Mouse (Mus musculus): ENCODE measurements around the gene Cish. TPM values are rescaled to one million over a fixed set of nuclear protein-coding genes. Genes with fewer than 3 reads are reported as not detected.

Cish gene
- total and polyA plus RNA-seq, 2 experiments from 2014 or later: 5.3 to 8.8 TPM

DNA sequence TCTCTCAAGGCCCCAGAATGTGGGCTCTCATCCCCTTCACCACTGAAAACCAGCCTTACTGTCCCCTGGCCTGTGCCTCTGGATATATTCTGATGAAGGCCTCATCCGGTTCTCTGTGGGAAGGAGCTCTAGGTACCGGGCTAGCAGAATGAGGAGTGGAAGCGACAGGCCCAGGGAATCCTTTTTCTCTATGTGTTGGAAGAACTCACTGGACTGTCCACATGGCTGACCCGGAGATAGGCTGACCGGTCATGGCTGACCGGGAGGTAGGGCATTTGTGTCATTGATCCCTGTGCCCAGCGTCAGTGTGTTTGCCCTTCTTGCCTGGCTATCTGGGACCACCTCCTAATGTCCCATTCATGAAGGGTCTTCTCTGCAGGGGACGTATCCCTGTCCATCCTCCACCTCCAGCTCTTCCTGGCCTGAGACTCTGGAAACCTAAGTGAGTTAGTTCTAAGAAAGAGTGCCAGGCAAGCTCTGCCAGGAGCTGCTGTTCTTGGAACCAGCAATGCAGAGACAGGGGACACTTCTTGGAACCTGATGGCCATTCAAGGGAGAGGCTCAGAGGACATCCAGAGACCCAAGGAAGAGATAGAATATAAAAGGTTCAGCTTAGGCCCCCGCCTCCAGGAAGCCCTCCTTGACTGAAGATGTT is 12.6 kb downstream of the Cish start:
- TF ChIP-seq CTCF (IDR thresholded peaks at IDR 0.05; ENCODE audit: low read depth): no peak
- Histone ChIP-seq H3K27ac (no peak overlapping the region), H3K36me3 (ENCODE audit: insufficient read depth, low read length) (no peaks in the 10 kb centered on the region), H3K4me1 (ENCODE audit: insufficient read depth, low read length) (no peaks in the 10 kb centered on the region), H3K27me3 (ENCODE audit: insufficient read depth, low read length) (no peaks in the 10 kb centered on the region), H3K9ac (replicated peaks; ENCODE audit: low read length) (no peak overlapping the region), H3K4me3 (ENCODE audit: low read length) (no peak overlapping the region), H3K9me3 (ENCODE audit: low read length) (no peaks in the 10 kb centered on the region), H3K4me2 (ENCODE audit: low read depth, low read length) (no peak overlapping the region)
- DNase-seq (ENCODE audit: low spot score) (no peak), ATAC-seq (no peak)
- 92% methylated on average over 9 of the region's 9 CpGs for WGBS

DNA sequence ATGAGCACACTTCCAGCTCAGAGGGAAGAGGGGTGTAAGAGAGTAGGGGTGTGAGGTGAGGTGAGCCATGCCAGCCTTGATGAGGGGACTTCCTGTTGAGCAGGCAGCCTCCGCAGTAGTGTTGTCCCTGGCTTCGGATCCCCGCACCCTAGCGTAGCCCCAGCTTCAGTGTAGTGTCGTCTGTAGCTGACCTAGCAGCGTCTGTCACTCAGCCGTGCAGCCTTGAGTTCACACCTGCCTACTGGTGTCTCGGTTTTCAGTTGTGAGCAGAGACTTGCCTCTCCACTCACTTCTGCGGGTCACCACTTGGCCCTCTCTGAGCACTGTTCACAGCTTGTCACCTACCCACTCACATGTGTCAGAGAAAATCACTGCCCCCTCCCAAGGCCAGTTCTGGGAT is 13.3 kb downstream of the Cish start:
- no peak overlapping the region for H3K9ac ChIP-seq (replicated peaks; ENCODE audit: low read length)
- H3K4me2 ChIP-seq (ENCODE audit: low read depth, low read length): no peak overlapping the region
- 84% methylated on average over 9 of the region's 9 CpGs for WGBS
- H3K4me1 ChIP-seq (ENCODE audit: insufficient read depth, low read length): no peaks in the 10 kb centered on the region
- H3K4me3 ChIP-seq (ENCODE audit: low read length): no peak overlapping the region
- no peaks in the 10 kb centered on the region for H3K27me3 ChIP-seq (ENCODE audit: insufficient read depth, low read length)
- H3K36me3 ChIP-seq (ENCODE audit: insufficient read depth, low read length): no peaks in the 10 kb centered on the region
- TF ChIP-seq CTCF (IDR thresholded peaks at IDR 0.05; ENCODE audit: low read depth): no peak
- no peaks in the 10 kb centered on the region for H3K9me3 ChIP-seq (ENCODE audit: low read length)
- no peak overlapping the region for H3K27ac ChIP-seq
- no peak for ATAC-seq
- DNase-seq (ENCODE audit: low spot score): no peak

GRCm38 (mm10) chr9:107309600-107309999 is 13.8 kb downstream of the Cish start:
- no peak overlapping the region for H3K9ac ChIP-seq (replicated peaks; ENCODE audit: low read length)
- no peaks in the 10 kb centered on the region for H3K9me3 ChIP-seq (ENCODE audit: low read length)
- ATAC-seq: no peak
- no peak for DNase-seq (ENCODE audit: low spot score)
- no peaks in the 10 kb centered on the region for H3K4me1 ChIP-seq (ENCODE audit: insufficient read depth, low read length)
- no peaks in the 10 kb centered on the region for H3K27me3 ChIP-seq (ENCODE audit: insufficient read depth, low read length)
- TF ChIP-seq CTCF (IDR thresholded peaks at IDR 0.05; ENCODE audit: low read depth): no peak
- H3K27ac ChIP-seq: no peak overlapping the region
- 75% methylated on average over 5 of the region's 5 CpGs for WGBS
- no peaks in the 10 kb centered on the region for H3K36me3 ChIP-seq (ENCODE audit: insufficient read depth, low read length)
- H3K4me3 ChIP-seq (ENCODE audit: low read length): no peak overlapping the region
- H3K4me2 ChIP-seq (ENCODE audit: low read depth, low read length): no peak overlapping the region

DNA sequence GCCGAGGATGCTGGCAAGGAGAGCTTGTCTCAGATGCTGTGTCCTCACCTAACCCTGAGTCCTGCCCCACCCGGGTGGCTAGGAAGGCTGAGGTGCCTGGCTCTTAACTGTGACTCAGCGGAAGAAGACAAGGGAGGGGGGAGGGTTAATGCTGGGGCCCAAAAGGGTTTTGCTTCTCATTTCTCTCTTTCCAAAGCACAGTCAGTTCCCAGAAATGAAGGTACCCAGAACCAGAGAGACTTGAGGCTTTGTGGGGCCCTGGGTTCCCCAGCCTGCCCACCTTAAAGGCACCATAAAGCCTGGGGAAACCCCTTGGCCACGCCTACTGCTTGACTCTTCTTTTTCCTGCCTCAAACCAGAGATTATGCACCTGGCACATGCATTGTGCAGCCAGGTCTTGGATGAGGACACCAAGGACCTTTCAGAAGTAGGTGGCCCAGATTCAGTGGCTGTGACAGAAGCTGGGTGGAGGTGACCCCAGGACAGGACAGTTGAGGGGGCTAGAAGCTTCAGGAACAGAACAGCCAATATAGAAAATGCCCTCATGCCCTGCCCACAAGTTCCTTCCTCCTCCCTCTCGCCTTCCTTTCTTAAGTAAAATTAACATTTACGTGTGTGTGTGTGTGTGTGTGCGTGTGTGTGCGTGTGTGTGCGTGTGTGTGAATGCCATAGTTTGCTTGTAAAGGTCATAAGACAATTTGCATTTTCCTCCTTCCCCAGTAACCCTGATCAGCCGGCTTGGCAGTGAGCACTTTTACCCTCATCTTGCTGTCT is 17.2 kb downstream of the Cish start:
- Histone ChIP-seq H3K4me3 (ENCODE audit: low read length) (no peak overlapping the region), H3K27me3 (ENCODE audit: insufficient read depth, low read length) (no peaks in the 10 kb centered on the region), H3K9me3 (ENCODE audit: low read length) (no peaks in the 10 kb centered on the region), H3K36me3 (ENCODE audit: insufficient read depth, low read length) (no peaks in the 10 kb centered on the region), H3K4me2 (ENCODE audit: low read depth, low read length) (no peak overlapping the region), H3K9ac (replicated peaks; ENCODE audit: low read length) (no peak overlapping the region), H3K27ac (no peak overlapping the region), H3K4me1 (ENCODE audit: insufficient read depth, low read length) (no peaks in the 10 kb centered on the region)
- ATAC-seq (no peak), DNase-seq (ENCODE audit: low spot score) (no peak)
- no peak for TF ChIP-seq CTCF (IDR thresholded peaks at IDR 0.05; ENCODE audit: low read depth)
- WGBS: 69% methylated on average over 10 of the region's 10 CpGs

- no peak for TF ChIP-seq CTCF (IDR thresholded peaks at IDR 0.05; ENCODE audit: low read depth)
- WGBS: 85% methylated on average over 3 of the region's 3 CpGs
- Histone ChIP-seq H3K9ac (replicated peaks; ENCODE audit: low read length) (no peak overlapping the region), H3K4me3 (ENCODE audit: low read length) (no peak overlapping the region), H3K27ac (no peak overlapping the region), H3K27me3 (ENCODE audit: insufficient read depth, low read length) (no peaks in the 10 kb centered on the region), H3K9me3 (ENCODE audit: low read length) (no peaks in the 10 kb centered on the region), H3K4me2 (ENCODE audit: low read depth, low read length) (no peak overlapping the region), H3K36me3 (ENCODE audit: insufficient read depth, low read length) (no peaks in the 10 kb centered on the region), H3K4me1 (ENCODE audit: insufficient read depth, low read length) (no peaks in the 10 kb centered on the region)
- DNase-seq (ENCODE audit: low spot score) (no peak), ATAC-seq (no peak)
These were observed 18.1 kb downstream of the Cish start for GRCm38 (mm10) chr9:107313926-107314325.

DNA sequence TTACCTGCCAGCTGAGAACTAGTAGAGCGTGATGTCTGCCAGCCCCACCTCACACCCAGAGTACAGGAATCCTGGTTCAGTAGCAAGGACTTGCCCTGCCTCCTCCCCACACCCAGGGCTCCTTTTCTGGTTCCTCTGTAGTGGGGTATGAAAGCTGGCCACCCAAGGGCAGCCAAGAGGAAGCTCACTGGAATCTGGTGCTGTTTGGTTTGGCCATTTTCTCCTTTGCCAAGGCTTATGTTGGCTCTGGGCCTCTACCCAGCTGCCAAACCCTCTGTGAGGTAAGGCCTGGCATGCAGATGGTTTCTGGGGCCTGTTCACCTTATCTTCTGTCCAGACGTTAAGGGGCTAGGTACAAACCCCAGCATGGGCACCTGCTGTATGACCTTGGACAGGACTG is 20.0 kb downstream of the Cish start:
- H3K9ac ChIP-seq (replicated peaks; ENCODE audit: low read length): no peak overlapping the region
- no peak overlapping the region for H3K4me2 ChIP-seq (ENCODE audit: low read depth, low read length)
- no peak overlapping the region for H3K4me3 ChIP-seq (ENCODE audit: low read length)
- TF ChIP-seq CTCF (IDR thresholded peaks at IDR 0.05; ENCODE audit: low read depth): no peak
- ATAC-seq (no peak), DNase-seq (ENCODE audit: low spot score) (no peak)
- H3K36me3 ChIP-seq (ENCODE audit: insufficient read depth, low read length): no peaks in the 10 kb centered on the region
- H3K4me1 ChIP-seq (ENCODE audit: insufficient read depth, low read length): no peaks in the 10 kb centered on the region
- no peaks in the 10 kb centered on the region for H3K27me3 ChIP-seq (ENCODE audit: insufficient read depth, low read length)
- 75% methylated on average over 2 of the region's 2 CpGs for WGBS
- no peak overlapping the region for H3K27ac ChIP-seq
- no peaks in the 10 kb centered on the region for H3K9me3 ChIP-seq (ENCODE audit: low read length)

- Histone ChIP-seq H3K9me3 (ENCODE audit: low read length) (no peaks in the 10 kb centered on the region), H3K36me3 (ENCODE audit: insufficient read depth, low read length) (no peaks in the 10 kb centered on the region), H3K27ac (no peak overlapping the region), H3K4me3 (ENCODE audit: low read length) (no peak overlapping the region), H3K4me2 (ENCODE audit: low read depth, low read length) (no peak overlapping the region), H3K4me1 (ENCODE audit: insufficient read depth, low read length) (no peaks in the 10 kb centered on the region), H3K27me3 (ENCODE audit: insufficient read depth, low read length) (no peaks in the 10 kb centered on the region), H3K9ac (replicated peaks; ENCODE audit: low read length) (no peak overlapping the region)
- no peak for TF ChIP-seq CTCF (IDR thresholded peaks at IDR 0.05; ENCODE audit: low read depth)
- DNase-seq (ENCODE audit: low spot score): no peak
- ATAC-seq: no peak
- 81% methylated on average over 8 of the region's 8 CpGs for WGBS
These were observed 26.7 kb downstream of the Cish start for GRCm38 (mm10) chr9:107322461-107323050.
